Comparison of ENCODE assay signal across 18 mouse cellular contexts in genomic region chr17:7270506-7270905, GRCm38 (mm10). TPM values are rescaled to one million over a fixed set of nuclear protein-coding genes. Genes with fewer than 3 reads are reported as not detected.
DNase-seq lines count a peak whose midpoint lies in the region; ATAC-seq lines count a peak whose summit lies in the region.
"Had no signal": no experiment of that assay in that cellular context is flagged by ENCODE, and none has a peak within 500 bp of the region (broad histone marks: within the 10 kb centered on the region; RNA-seq: fewer than 3 reads in every experiment).

No protein-coding gene starts in this region.

- H3K4me2 ChIP-seq in heart, embryonic 12.5 days, result no peak overlapping the region
- H3K4me2 ChIP-seq in midbrain, embryonic 14.5 days (ENCODE audit: low read length), result no peak overlapping the region
- H3K4me2 ChIP-seq: hindbrain, embryonic 14.5 days; lung, embryonic 14.5 days; midbrain, embryonic 13.5 days had no signal

- H3K27me3 ChIP-seq in heart, embryonic 12.5 days (replicated peaks), result no peaks in the 10 kb centered on the region
- no peaks in the 10 kb centered on the region for H3K27me3 ChIP-seq in midbrain, embryonic 14.5 days (ENCODE audit: control insufficient read depth, insufficient read depth, low read length)
- H3K27me3 ChIP-seq: midbrain, embryonic 13.5 days had no signal

- H3K9me3 ChIP-seq in heart, embryonic 12.5 days (replicated peaks), result no peaks in the 10 kb centered on the region
- no peaks in the 10 kb centered on the region for H3K9me3 ChIP-seq in midbrain, embryonic 14.5 days (ENCODE audit: control insufficient read depth, low read length)
- H3K9me3 ChIP-seq: midbrain, embryonic 13.5 days had no signal

- peaks cover 16% of the 10 kb centered on the region for H3K36me3 ChIP-seq in heart, embryonic 12.5 days
- H3K36me3 ChIP-seq in midbrain, embryonic 14.5 days (ENCODE audit: control insufficient read depth, insufficient read depth, low read length), result no peaks in the 10 kb centered on the region
- H3K36me3 ChIP-seq: G1E had no signal

- no peak for ATAC-seq in heart, embryonic 12.5 days (ENCODE audit: insufficient number of reproducible peaks, low FRiP score)
- ATAC-seq in midbrain, embryonic 14.5 days (ENCODE audit: low FRiP score, low TSS enrichment), result no peak
- ATAC-seq: midbrain, embryonic 13.5 days had no signal

- WGBS in heart, embryonic 12.5 days, result 72% methylated on average over 8 of the region's 8 CpGs
- 87% methylated on average over 8 of the region's 8 CpGs for WGBS in midbrain, embryonic 14.5 days

- no peak overlapping the region for H3K9ac ChIP-seq in heart, embryonic 12.5 days
- no peak overlapping the region for H3K9ac ChIP-seq in midbrain, embryonic 14.5 days (replicated peaks; ENCODE audit: low read length)
- H3K9ac ChIP-seq: hindbrain, embryonic 14.5 days; lung, embryonic 14.5 days; midbrain, embryonic 13.5 days had no signal

- DNase-seq in MN1 (ENCODE audit: low spot score) (peak; percentile 27), ZHBTc4 (ENCODE audit: low read depth, low spot score) (peak; percentile 46)
- peak; percentile 81 for DNase-seq in kidney, adult 9 months
- no peak for DNase-seq in left cerebral cortex, adult 11 months (ENCODE audit: low spot score)
- no peak for DNase-seq in adrenal gland, adult (ENCODE audit: inconsistent age in 2 of 2, low spot score in 1 of 2)
- no peak for DNase-seq in layer of hippocampus, postnatal 10 days (ENCODE audit: low spot score in 2 of 2)
- no peak for DNase-seq in midbrain, embryonic 14.5 days
- DNase-seq: adrenal gland, adult 8-10 months; cerebellum, adult 18-20 months; lung, embryonic 14.5 days had no signal

- H3K4me1 ChIP-seq in heart, embryonic 12.5 days (replicated peaks), result peaks cover 90% of the 10 kb centered on the region
- peaks cover 13% of the 10 kb centered on the region for H3K4me1 ChIP-seq in midbrain, embryonic 14.5 days (ENCODE audit: control insufficient read depth, insufficient read depth, low read length)

- H3K4me3 ChIP-seq in heart, embryonic 12.5 days, result no peak overlapping the region
- no peak overlapping the region for H3K4me3 ChIP-seq in midbrain, embryonic 14.5 days (replicated peaks; ENCODE audit: low read depth, low read length)
- H3K4me3 ChIP-seq: midbrain, embryonic 13.5 days had no signal

- H3K27ac ChIP-seq in heart, embryonic 12.5 days (ENCODE audit: poor library complexity, severe bottlenecking), result peak overlapping the region; percentile 96
- H3K27ac ChIP-seq in midbrain, embryonic 14.5 days (replicated peaks; ENCODE audit: low read depth, low read length), result no peak overlapping the region
- H3K27ac ChIP-seq: midbrain, embryonic 13.5 days had no signal

RNA-seq across cellular contexts. Expression of gene Tcp10a, which starts 53.9 kb away (rescaled TPM):
- not detected in 2 replicates for polyA plus RNA-seq in heart, embryonic 12.5 days (2016; fragmentation: Nextera tagmentation; extraction: Ambion mirVana)
- under 1 TPM in 1 of 2 experiments, not detected in 1; 0.47 TPM for total RNA-seq in layer of hippocampus, postnatal 10 days (2021)
- polyA plus RNA-seq in midbrain, embryonic 14.5 days (2014; fragmentation: Nextera tagmentation; extraction: Ambion mirVana), result not detected in 2 replicates
- total RNA-seq: neutrophil, adult 5-6 weeks had no signal
- polyA plus RNA-seq: embryonic facial prominence, embryonic 14.5 days; G1E; hindbrain, embryonic 14.5 days; lung, embryonic 14.5 days; midbrain, embryonic 13.5 days; spleen, adult 2 months; urinary bladder, adult 2 months had no signal

Comparison
In these comparisons a context has a peak if more than half of its experiments do, and no peak if none do; other contexts are left out.
1. DNase-seq: peak in MN1 (single experiment), ZHBTc4 (single experiment) and kidney, adult 9 months (single experiment); none in left cerebral cortex, adult 11 months (single experiment), adrenal gland, adult (0 of 2), layer of hippocampus, postnatal 10 days (0 of 2) and midbrain, embryonic 14.5 days (single experiment).